Mouse (Mus musculus) forebrain, embryonic 16.5 days (tissue): Measurements from ENCODE around the gene Olfr183. TPM values are rescaled to one million over a fixed set of nuclear protein-coding genes. Genes with fewer than 3 reads are reported as not detected.
"Not testable (repeated sequence)": the region's sequence is repeated elsewhere in the genome, so short reads cannot be mapped to it uniquely, and the experiment has no call there.

Experiments
- ATAC-seq: fragments of 200-750 bp; cut with Nextera tagmentation; 2 replicates; pipeline ENCODE4 v1.8.0; 2017; ENCODE audit warnings: mild to moderate bottlenecking, moderate library complexity
- H3K27ac ChIP-seq: fragments of 300-500 bp; sonication (generic); 2 replicates; pipeline ENCODE4 v1.5.1; 2014; ENCODE audit warnings: low read length, control low read depth
- H3K27me3 ChIP-seq: fragments of 300-500 bp; sonication (generic); replicated peaks from 2 replicates; pipeline ENCODE4 v1.6.1; 2014; ENCODE audit warnings: low read length; ENCODE audit not compliant: control insufficient read depth, insufficient read depth
- H3K36me3 ChIP-seq: fragments of 300-500 bp; sonication (generic); 2 replicates; pipeline ENCODE4 v1.6.1; 2014; ENCODE audit not compliant: control insufficient read depth, insufficient read depth
- H3K4me1 ChIP-seq: fragments of 300-500 bp; sonication (generic); replicated peaks from 2 replicates; pipeline ENCODE4 v1.6.1; 2014; ENCODE audit warnings: low read length; ENCODE audit not compliant: control insufficient read depth, insufficient read depth
- H3K4me2 ChIP-seq: fragments of 300-500 bp; sonication (generic); 2 replicates; pipeline ENCODE4 v1.6.1; 2014; ENCODE audit warnings: mild to moderate bottlenecking, low read length, control low read depth
- H3K4me3 ChIP-seq: fragments of 300-500 bp; sonication (generic); replicated peaks from 2 replicates; pipeline ENCODE4 v1.5.1; 2014; ENCODE audit warnings: mild to moderate bottlenecking, low read length, control low read depth
- H3K9ac ChIP-seq: fragments of 300-500 bp; sonication (generic); replicated peaks from 2 replicates; pipeline ENCODE4 v1.6.1; 2014; ENCODE audit warnings: low read depth, low read length, control low read depth
- H3K9me3 ChIP-seq: fragments of 300-500 bp; sonication (generic); 2 replicates; pipeline ENCODE4 v1.6.1; 2016; ENCODE audit warnings: low read length; ENCODE audit not compliant: control insufficient read depth
- WGBS: fragments of 180-500 bp; shearing (Covaris S2); extraction: QIAGEN DNeasy Blood & Tissue Kit; methylation state at CpG from one replicate; pipeline ENCODE4 v1.1.7; 2014; 5-methylcytosine and 5-hydroxymethylcytosine counted together
- polyA plus RNA-seq: library from polyadenylated mRNA; unstranded; fragments of >200 nt; fragmentation: Nextera tagmentation; extraction: Ambion mirVana; gene quantifications from 2 replicates; pipeline ENCODE4 v1.2.1, GENCODE M21; 2015

The Olfr183 gene
- polyA plus RNA-seq, result not detected in 2 replicates

- no peak within 1 kb of the TSS for H3K9ac ChIP-seq
- no peak within 1 kb of the TSS for H3K4me3 ChIP-seq
- H3K4me1 ChIP-seq, result no peaks in the 10 kb centered on the region
- H3K27me3 ChIP-seq, result no peaks in the 10 kb centered on the region
- no peak for ATAC-seq
- H3K9me3 ChIP-seq, result no peaks in the 10 kb centered on the region
- 69% methylated on average over 2 of the region's 2 CpGs for WGBS
- no peak within 1 kb of the TSS for H3K4me2 ChIP-seq
- H3K36me3 ChIP-seq, result no peaks in the 10 kb centered on the region
- H3K27ac ChIP-seq, result no peak within 1 kb of the TSS
Measured at GRCm38 (mm10) chr16:58995057-58995456, at the start of gene Olfr183. Gene Olfr183, plus strand, starts transcription at chr16:58995357.

DNA sequence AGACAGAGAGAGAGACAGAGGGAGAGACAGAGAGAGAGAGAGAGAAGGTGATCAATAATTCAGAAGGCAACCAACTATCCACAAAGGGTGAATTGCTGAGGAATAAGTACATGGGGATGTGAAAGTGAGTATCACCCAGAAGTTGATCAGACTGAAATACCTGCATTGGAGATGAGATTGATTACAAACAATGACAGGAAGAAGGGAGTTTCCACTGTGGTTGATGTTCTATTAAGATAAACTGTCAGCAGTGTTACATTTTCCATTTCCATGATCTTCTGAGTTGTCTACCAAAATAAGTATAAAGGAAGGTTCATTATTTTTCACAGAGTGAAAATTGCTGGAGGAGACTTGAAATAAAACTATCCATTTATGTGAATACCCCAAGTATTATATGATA lies 12.0 kb downstream of the Olfr183 start:
- no peaks in the 10 kb centered on the region for H3K27me3 ChIP-seq
- H3K36me3 ChIP-seq, result no peaks in the 10 kb centered on the region
- H3K4me1 ChIP-seq, result no peaks in the 10 kb centered on the region
- no peak for ATAC-seq
- H3K9me3 ChIP-seq, result no peaks in the 10 kb centered on the region
- H3K4me2 ChIP-seq, result no peak overlapping the region
- no peak overlapping the region for H3K4me3 ChIP-seq
- H3K9ac ChIP-seq, result no peak overlapping the region
- no peak overlapping the region for H3K27ac ChIP-seq

DNA sequence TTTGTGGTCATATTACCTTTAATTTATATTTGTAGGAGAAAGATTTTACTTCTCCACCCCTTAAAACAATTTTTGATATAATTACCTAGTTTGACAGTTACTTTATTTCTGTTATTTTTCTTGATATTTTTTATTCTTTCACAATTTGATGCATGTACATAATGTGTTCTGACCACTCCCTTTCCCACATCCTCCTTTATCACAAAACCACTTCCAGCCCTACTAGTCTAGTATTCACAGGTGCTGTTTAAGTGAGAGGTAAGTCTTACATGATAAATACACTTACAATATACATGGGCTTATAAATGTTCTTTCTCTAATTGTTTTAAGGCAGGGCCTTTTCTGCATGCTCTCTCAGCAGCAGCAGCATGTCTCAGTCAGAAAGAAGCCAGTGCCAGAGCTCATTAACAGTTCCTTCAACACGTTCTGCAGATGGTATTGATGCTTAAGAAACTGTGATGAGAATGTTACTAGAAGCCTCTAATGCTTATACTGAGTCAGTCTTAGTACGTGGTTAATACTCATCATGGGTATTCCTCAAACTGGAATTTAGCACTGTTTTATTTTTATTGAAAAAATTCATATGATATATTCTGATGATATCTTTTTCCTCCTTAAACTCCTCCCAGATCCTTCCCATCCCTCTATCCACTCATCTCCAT lies 18.3 kb downstream of the Olfr183 start:
- Histone ChIP-seq H3K4me3 (no peak overlapping the region), H3K27me3 (no peaks in the 10 kb centered on the region), H3K27ac (no peak overlapping the region), H3K9ac (no peak overlapping the region), H3K4me1 (no peaks in the 10 kb centered on the region), H3K9me3 (no peaks in the 10 kb centered on the region), H3K36me3 (no peaks in the 10 kb centered on the region), H3K4me2 (no peak overlapping the region)
- 61% methylated on average over 2 of the region's 2 CpGs for WGBS
- ATAC-seq, result no peak

GRCm38 (mm10) chr16:59030191-59030590 lies 35.0 kb downstream of the Olfr183 start, which contains the start of gene Olfr186:
Gene Olfr186, minus strand, starts transcription at chr16:59030291.
- WGBS, result 92% methylated on average over 4 of the region's 4 CpGs
- Histone ChIP-seq H3K4me2 (no peak within 1 kb of the TSS), H3K27ac (no peak within 1 kb of the TSS), H3K36me3 (no peaks in the 10 kb centered on the region), H3K9me3 (no peaks in the 10 kb centered on the region), H3K9ac (no peak within 1 kb of the TSS), H3K4me1 (no peaks in the 10 kb centered on the region), H3K27me3 (no peaks in the 10 kb centered on the region), H3K4me3 (no peak within 1 kb of the TSS)
- ATAC-seq, result no peak

GRCm38 (mm10) chr16:59039710-59040109 lies 44.6 kb downstream of the Olfr183 start, which contains the start of gene Olfr187:
Gene Olfr187, minus strand, starts transcription at chr16:59039767.
- Histone ChIP-seq H3K36me3 (no peaks in the 10 kb centered on the region), H3K9ac (no peak within 1 kb of the TSS), H3K4me2 (no peak within 1 kb of the TSS), H3K27ac (no peak within 1 kb of the TSS), H3K27me3 (no peaks in the 10 kb centered on the region), H3K9me3 (no peaks in the 10 kb centered on the region), H3K4me3 (no peak within 1 kb of the TSS), H3K4me1 (no peaks in the 10 kb centered on the region)
- 91% methylated on average over 7 of the region's 7 CpGs for WGBS
- ATAC-seq, result no peak

DNA sequence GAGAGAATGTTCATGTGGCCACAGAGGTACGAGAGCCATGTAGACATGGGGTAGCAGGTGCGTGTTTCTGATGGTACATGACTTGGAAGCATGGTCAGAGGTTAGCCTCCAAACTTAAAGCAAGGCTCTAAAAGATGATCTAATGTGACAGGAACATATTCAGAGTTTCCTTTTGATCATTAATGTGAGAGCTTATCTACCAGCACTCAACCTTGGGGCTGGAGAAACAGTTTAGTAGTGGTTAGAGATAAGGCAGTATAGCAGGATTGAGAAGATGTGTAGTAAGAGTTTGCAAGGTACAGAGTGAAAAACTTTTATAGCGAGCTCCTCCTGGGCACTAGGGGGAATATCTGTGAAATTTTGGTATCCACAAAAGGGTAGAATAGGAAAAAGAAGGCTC lies 50.7 kb downstream of the Olfr183 start:
- H3K9me3 ChIP-seq, result no peaks in the 10 kb centered on the region
- H3K27me3 ChIP-seq, result no peaks in the 10 kb centered on the region
- no peak overlapping the region for H3K27ac ChIP-seq
- no peak overlapping the region for H3K4me3 ChIP-seq
- no peaks in the 10 kb centered on the region for H3K4me1 ChIP-seq
- no peak overlapping the region for H3K9ac ChIP-seq
- H3K36me3 ChIP-seq, result no peaks in the 10 kb centered on the region
- no peak for ATAC-seq
- WGBS, result 83% methylated on average over 3 of the region's 3 CpGs
- H3K4me2 ChIP-seq, result no peak overlapping the region

GRCm38 (mm10) chr16:59047579-59047978 lies 52.4 kb downstream of the Olfr183 start:
- H3K27ac ChIP-seq, result no peak overlapping the region
- no peak overlapping the region for H3K4me3 ChIP-seq
- ATAC-seq, result no peak
- WGBS, result 76% methylated on average over 4 of the region's 4 CpGs
- H3K9me3 ChIP-seq, result no peaks in the 10 kb centered on the region
- H3K4me2 ChIP-seq, result no peak overlapping the region
- no peak overlapping the region for H3K9ac ChIP-seq
- H3K4me1 ChIP-seq, result no peaks in the 10 kb centered on the region
- no peaks in the 10 kb centered on the region for H3K27me3 ChIP-seq
- H3K36me3 ChIP-seq, result no peaks in the 10 kb centered on the region

DNA sequence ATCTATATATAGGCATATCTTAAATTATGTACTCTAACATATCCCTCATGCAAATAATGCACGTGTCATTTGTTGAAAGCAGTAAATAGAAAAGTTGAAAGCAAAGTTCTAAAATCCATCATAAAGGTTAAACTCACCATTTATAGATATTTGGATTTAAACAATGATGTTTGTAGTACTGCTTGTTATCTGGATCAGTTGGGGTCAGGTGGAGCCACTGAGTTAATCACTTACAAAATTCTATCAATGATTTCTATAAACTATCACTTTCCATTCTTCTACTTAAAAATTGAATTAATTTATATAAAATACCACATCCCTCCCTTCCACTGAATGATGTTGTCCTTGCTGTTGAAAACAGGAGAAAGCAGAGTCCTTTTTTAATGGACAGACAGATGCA lies 53.7 kb downstream of the Olfr183 start:
- Histone ChIP-seq H3K27ac (no peak overlapping the region), H3K27me3 (no peaks in the 10 kb centered on the region), H3K9me3 (no peaks in the 10 kb centered on the region), H3K4me2 (no peak overlapping the region), H3K9ac (no peak overlapping the region), H3K36me3 (no peaks in the 10 kb centered on the region), H3K4me3 (no peak overlapping the region), H3K4me1 (no peaks in the 10 kb centered on the region)
- WGBS, result 94% methylated on average over 1 of the region's 1 CpGs
- ATAC-seq, result no peak

DNA sequence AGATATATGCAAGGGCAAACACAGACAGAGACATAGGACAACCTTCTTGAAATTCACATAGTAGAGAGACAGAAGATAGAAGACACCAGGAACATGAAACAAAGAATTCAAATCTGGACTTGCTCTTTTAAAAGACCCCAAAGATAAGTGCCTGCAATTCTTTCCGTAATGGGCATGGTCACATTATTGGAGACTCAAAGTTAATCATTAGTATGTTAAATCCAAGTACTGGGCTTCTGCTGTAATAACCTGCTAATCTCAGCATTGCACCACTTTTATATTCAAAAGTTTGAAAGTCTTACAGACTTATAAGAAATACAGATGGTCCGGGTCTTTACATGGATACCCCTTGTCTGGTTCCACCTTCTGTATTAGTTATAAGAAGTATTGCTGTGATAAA lies 54.1 kb downstream of the Olfr183 start:
- H3K27ac ChIP-seq, H3K4me2 ChIP-seq, ATAC-seq, H3K36me3 ChIP-seq, H3K4me3 ChIP-seq, H3K9me3 ChIP-seq, H3K27me3 ChIP-seq, H3K4me1 ChIP-seq, H3K9ac ChIP-seq: not testable (repeated sequence)
- 97% methylated on average over 2 of the region's 2 CpGs for WGBS
